25 mouse cellular contexts compared by ENCODE assay signal in genomic region chr19:12792374-12792773, GRCm38 (mm10). TPM values are rescaled to one million over a fixed set of nuclear protein-coding genes. Genes with fewer than 3 reads are reported as not detected.
"Had no signal": no experiment of that assay in that cellular context is flagged by ENCODE, and none has a peak within 500 bp of the region (broad histone marks: within the 10 kb centered on the region; RNA-seq: fewer than 3 reads in every experiment).

No protein-coding gene starts in this region.

- H3K27me3 ChIP-seq: liver, embryonic 15.5 days; megakaryocyte, embryonic 14.5 days; neural tube, embryonic 13.5 days; stomach, embryonic 15.5 days had no signal

- H3K27ac ChIP-seq: left cerebral cortex, adult 2 months; limb, embryonic 10.5 days; liver, embryonic 15.5 days; neural tube, embryonic 13.5 days; stomach, embryonic 15.5 days had no signal

- DNase-seq: kidney, adult 11 months; kidney, postnatal 10 days; kidney, postnatal 4 days; lung, adult 2 months; lung, postnatal 36 days; midbrain, embryonic 14.5 days; retina, postnatal 1 day; right cerebral cortex, postnatal 4 days; spleen, adult 18-20 months; thymus, postnatal 36 days had no signal

- H3K9me3 ChIP-seq: limb, embryonic 10.5 days; liver, embryonic 15.5 days; megakaryocyte, embryonic 14.5 days; neural tube, embryonic 13.5 days; stomach, embryonic 15.5 days had no signal

- H3K9ac ChIP-seq: liver, embryonic 15.5 days; stomach, embryonic 15.5 days had no signal

- H3K36me3 ChIP-seq: neural tube, embryonic 13.5 days; stomach, embryonic 15.5 days had no signal

- ATAC-seq: lung, postnatal 0 days had no signal

- H3K4me3 ChIP-seq: stomach, embryonic 15.5 days had no signal

- H3K4me1 ChIP-seq: stomach, embryonic 15.5 days had no signal

RNA-seq across cellular contexts. Expression of gene Cntf, which starts 26.9 kb away (rescaled TPM):
- polyA plus RNA-seq: midbrain, embryonic 14.5 days had no signal

RNA-seq across cellular contexts. Expression of gene Gm5244, which starts 54.1 kb away (rescaled TPM):
- total RNA-seq: layer of hippocampus, adult 8-10 months; layer of hippocampus, postnatal 25 days; left cerebral cortex, adult 2 months; left cerebral cortex, postnatal 14 days; monocyte, adult 5-6 weeks had no signal
- polyA plus RNA-seq: kidney, embryonic 14.5 days; limb, embryonic 10.5 days; limb, embryonic 14.5 days; liver, embryonic 11.5 days; liver, embryonic 15.5 days; lung, adult 2 months; lung, postnatal 0 days; midbrain, embryonic 14.5 days; neural tube, embryonic 13.5 days; stomach, embryonic 15.5 days; thymus, postnatal 0 days had no signal
